Mouse (Mus musculus) CH12.LX (cell line): ENCODE results near the gene Helz.

Experiments used
- CTCF ChIP-seq, 2 experiments: IDR thresholded peaks in 1 of 2; conservative IDR thresholded peaks in 1 of 2; 2 replicates each; pipeline ENCODE4 v1.5.1; 2011 to 2012; ENCODE audit warnings: low read depth in 2 of 2, low read length in 2 of 2, improper control_type of control experiment in 1 of 2, inconsistent platforms in 1 of 2, mild to moderate bottlenecking in 1 of 2, moderate library complexity in 1 of 2
- MAZ ChIP-seq: IDR thresholded peaks from 2 replicates; pipeline ENCODE4 v1.6.1; 2012; ENCODE audit warnings: low read depth, mild to moderate bottlenecking, inconsistent platforms, low read length, improper control_type of control experiment, moderate library complexity
- TCF12 ChIP-seq: IDR thresholded peaks from 2 replicates; pipeline ENCODE4 v1.6.1; 2014; ENCODE audit warnings: low read depth, mild to moderate bottlenecking, inconsistent platforms, low read length, improper control_type of control experiment
- USF1 ChIP-seq: IDR thresholded peaks from 2 replicates; pipeline ENCODE4 v1.6.1; 2014; ENCODE audit warnings: low read depth, mild to moderate bottlenecking, inconsistent platforms, low read length, improper control_type of control experiment
- ZMIZ1 ChIP-seq: IDR thresholded peaks from 2 replicates; pipeline ENCODE4 v1.6.1; 2012; ENCODE audit warnings: low read depth, mild to moderate bottlenecking, inconsistent platforms, low read length, improper control_type of control experiment

DNA sequence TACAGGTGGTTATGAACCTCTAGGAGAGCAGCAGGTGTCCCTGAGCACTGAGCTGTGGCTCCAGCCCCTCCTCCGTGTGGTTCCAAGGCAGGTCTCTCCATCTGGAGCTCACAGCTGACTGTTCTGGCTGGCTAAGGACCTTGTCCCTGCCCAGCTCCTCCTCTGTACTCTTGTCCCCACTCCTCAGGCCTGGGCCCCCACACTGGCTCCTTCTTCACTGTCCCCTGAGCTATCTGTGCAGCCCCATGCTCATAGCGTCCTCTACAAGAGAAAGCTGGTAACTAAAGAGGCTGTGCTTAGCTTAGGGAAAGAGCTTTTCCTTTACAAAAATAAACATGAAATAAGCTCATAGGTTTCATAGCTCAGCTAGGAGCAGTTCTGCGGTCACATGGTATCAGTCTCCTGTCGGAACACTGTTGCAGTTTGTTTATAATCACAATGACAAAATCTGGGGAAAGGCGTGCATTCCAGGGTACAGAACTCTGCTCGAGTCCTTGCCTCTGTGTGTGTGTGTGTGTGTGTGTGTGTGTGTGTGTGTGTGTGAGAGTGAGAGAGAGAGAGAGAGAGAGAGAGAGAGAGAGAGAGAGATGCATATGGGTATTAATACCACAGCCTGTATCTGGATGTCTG lies 102.8 kb downstream of the Helz start:
- TF ChIP-seq TCF12 (no peak), ZMIZ1 (no peak), CTCF (conservative IDR thresholded peaks at IDR 0.05 in 1 of 2, IDR thresholded peaks at IDR 0.05 in 1 of 2; ENCODE audit: low read depth in 2 of 2, low read length in 2 of 2) (no peak), MAZ (no peak), USF1 (no peak)
